Mouse (Mus musculus) liver, embryonic 14.5 days (tissue): ENCODE results near the gene Mrps7. TPM values are rescaled to one million over a fixed set of nuclear protein-coding genes. Genes with fewer than 3 reads are reported as not detected.

Experiments
- ATAC-seq: fragments of 200-750 bp; cut with Nextera tagmentation; 2 replicates; pipeline ENCODE4 v1.8.0; 2017; ENCODE audit warnings: moderate number of reproducible peaks, mild to moderate bottlenecking, moderate library complexity; ENCODE audit not compliant: insufficient read depth
- DNase-seq, 3 experiments: peaks; one replicate each; pipeline ENCODE4 v3.0.0-alpha.2; 2012 to 2013; ENCODE audit warnings: low read depth in 3 of 3, low spot score in 3 of 3
- H3K27ac ChIP-seq: fragments of 300-500 bp; sonication (generic); 2 replicates; pipeline ENCODE4 v1.5.1; 2014; ENCODE audit warnings: moderate library complexity, mild to moderate bottlenecking, control low read depth, inconsistent platforms
- H3K27me3 ChIP-seq: fragments of 300-500 bp; sonication (generic); 2 replicates; pipeline ENCODE4 v1.6.1; 2014; ENCODE audit warnings: mild to moderate bottlenecking, low read length, moderate library complexity; ENCODE audit not compliant: control insufficient read depth, insufficient read depth
- H3K36me3 ChIP-seq: fragments of 300-500 bp; sonication (generic); replicated peaks from 2 replicates; pipeline ENCODE4 v1.6.1; 2014; ENCODE audit warnings: low read depth; ENCODE audit not compliant: control insufficient read depth, insufficient read depth
- H3K4me1 ChIP-seq, 2 experiments: fragments of 200-500 bp in 1 of 2; fragments of 300-500 bp in 1 of 2; sonication (generic) in 1 of 2; replicated peaks; 2 replicates each; pipeline ENCODE4 v1.6.1; 2012 to 2014; ENCODE audit warnings: antibody characterized with exemption in 1 of 2, inconsistent platforms in 1 of 2, low read length in 1 of 2; ENCODE audit not compliant: control insufficient read depth in 2 of 2, insufficient read depth in 2 of 2
- H3K4me2 ChIP-seq: fragments of 300-500 bp; sonication (generic); 2 replicates; pipeline ENCODE4 v1.6.1; 2014; ENCODE audit warnings: low read depth, mild to moderate bottlenecking, control low read depth, moderate library complexity
- H3K4me3 ChIP-seq, 2 experiments: fragments of 200-500 bp in 1 of 2; fragments of 300-500 bp in 1 of 2; sonication (generic) in 1 of 2; 2 replicates each; pipeline ENCODE4 v1.5.1; 2012 to 2014; ENCODE audit warnings: low read depth in 2 of 2, low read length in 2 of 2, mild to moderate bottlenecking in 2 of 2, control low read depth in 1 of 2, inconsistent platforms in 1 of 2, moderate library complexity in 1 of 2; ENCODE audit not compliant: insufficient read depth in 1 of 2
- H3K9ac ChIP-seq: fragments of 300-500 bp; sonication (generic); replicated peaks from 2 replicates; pipeline ENCODE4 v1.6.1; 2014; ENCODE audit warnings: mild to moderate bottlenecking, control low read depth, moderate library complexity
- H3K9me3 ChIP-seq: fragments of 300-500 bp; sonication (generic); 2 replicates; pipeline ENCODE4 v1.6.1; 2016; ENCODE audit warnings: low read length, mixed read lengths; ENCODE audit not compliant: control insufficient read depth
- CTCF ChIP-seq: IDR thresholded peaks from 2 replicates; pipeline ENCODE4 v1.5.1; 2016; ENCODE audit warnings: antibody characterized with exemption, low read depth, control low read depth
- EP300 ChIP-seq: IDR thresholded peaks from 2 replicates; pipeline ENCODE4 v1.6.1; 2016; ENCODE audit warnings: antibody characterized with exemption, low read depth
- WGBS: fragments of 180-500 bp; shearing (Covaris S2); extraction: QIAGEN DNeasy Blood & Tissue Kit; methylation state at CpG from one replicate; pipeline ENCODE4 v1.1.7; 2014; ENCODE audit not compliant: insufficient replicate concordance; 5-methylcytosine and 5-hydroxymethylcytosine counted together
- polyA plus RNA-seq, 2 experiments: library from polyadenylated mRNA; depleted of rRNA in 1 of 2; stranded (reverse) in 1 of 2; unstranded in 1 of 2; fragments of >200 nt; fragmentation: Nextera tagmentation in 1 of 2; extraction: Ambion mirVana in 1 of 2; gene quantifications; 2 replicates each; pipeline versions ENCODE4 v1.2.1 to v1.2.3; 2012 to 2014

Mrps7 gene
- polyA plus RNA-seq, 2 experiments = 24.1 to 52.6 TPM

GRCm38 (mm10) chr11:115599722-115600121 lies 4.0 kb upstream of the Mrps7 start:
- 83% methylated on average over 7 of the region's 7 CpGs for WGBS
- H3K4me1 ChIP-seq = peaks cover 11 to 12% of the 10 kb centered on the region in 2 experiments
- ATAC-seq (no peak), DNase-seq (no peak)
- TF ChIP-seq EP300 (no peak), CTCF (no peak)
- H3K27ac ChIP-seq = no peak overlapping the region
- H3K9me3 ChIP-seq = no peaks in the 10 kb centered on the region
- no peak overlapping the region for H3K9ac ChIP-seq
- H3K36me3 ChIP-seq = peaks cover 22% of the 10 kb centered on the region
- H3K4me2 ChIP-seq = no peak overlapping the region
- no peaks in the 10 kb centered on the region for H3K27me3 ChIP-seq
- no peak overlapping the region for H3K4me3 ChIP-seq

GRCm38 (mm10) chr11:115600743-115601142 lies 3.0 kb upstream of the Mrps7 start:
- peaks cover 15% of the 10 kb centered on the region for H3K36me3 ChIP-seq

GRCm38 (mm10) chr11:115601174-115601573 lies 2.6 kb upstream of the Mrps7 start:
- H3K36me3 ChIP-seq = peaks cover 17% of the 10 kb centered on the region
- DNase-seq (no peak), ATAC-seq (no peak)
- H3K4me1 ChIP-seq = peaks cover 12 to 17% of the 10 kb centered on the region in 2 experiments
- no peak overlapping the region for H3K4me3 ChIP-seq
- H3K9me3 ChIP-seq = no peaks in the 10 kb centered on the region
- H3K4me2 ChIP-seq = no peak overlapping the region
- TF ChIP-seq CTCF = no peak
- no peak for TF ChIP-seq EP300
- no peak overlapping the region for H3K9ac ChIP-seq
- WGBS = 46% methylated on average over 4 of the region's 4 CpGs
- no peaks in the 10 kb centered on the region for H3K27me3 ChIP-seq
- H3K27ac ChIP-seq = no peak overlapping the region

More at GRCm38 (mm10) chr11:115600743-115601142, 3.0 kb upstream of the Mrps7 start:
- H3K9me3 ChIP-seq = no peaks in the 10 kb centered on the region
- WGBS = 91% methylated on average over 15 of the region's 15 CpGs
- ATAC-seq (no peak), DNase-seq (no peak)
- no peak overlapping the region for H3K9ac ChIP-seq
- H3K4me2 ChIP-seq = no peak overlapping the region
- no peak overlapping the region for H3K4me3 ChIP-seq
- TF ChIP-seq CTCF (no peak), EP300 (no peak)
- H3K4me1 ChIP-seq = peaks cover 12 to 17% of the 10 kb centered on the region in 2 experiments
- no peaks in the 10 kb centered on the region for H3K27me3 ChIP-seq
- H3K27ac ChIP-seq = no peak overlapping the region

GRCm38 (mm10) chr11:115603128-115603475 lies 623 bp upstream of the Mrps7 start:
- peaks cover 23% of the 10 kb centered on the region for H3K36me3 ChIP-seq
- DNase-seq = no peak
- WGBS = 3% methylated on average over 15 of the region's 15 CpGs

GRCm38 (mm10) chr11:115604304-115604696 lies 575 bp downstream of the Mrps7 start:
- H3K4me3 ChIP-seq = peak overlapping the region; percentile 86 to 96
- peaks cover 31% of the 10 kb centered on the region for H3K36me3 ChIP-seq
- peak overlapping the region; percentile 96 for H3K4me2 ChIP-seq
- no peak for TF ChIP-seq EP300
- no peak for TF ChIP-seq CTCF
- H3K9ac ChIP-seq = peak overlapping the region; percentile 89
- H3K4me1 ChIP-seq = peaks cover 12 to 17% of the 10 kb centered on the region in 2 experiments
- no peaks in the 10 kb centered on the region for H3K9me3 ChIP-seq
- DNase-seq = no peak
- no peaks in the 10 kb centered on the region for H3K27me3 ChIP-seq
- no peak overlapping the region; the same call in 1 of the 2 replicates for H3K27ac ChIP-seq
- peak; percentile 5; the same call in 1 of the 2 replicates for ATAC-seq
- WGBS = 0% methylated on average over 26 of the region's 26 CpGs

More at GRCm38 (mm10) chr11:115603128-115603475, 623 bp upstream of the Mrps7 start:
- Histone ChIP-seq H3K27me3 (no peaks in the 10 kb centered on the region), H3K9me3 (no peaks in the 10 kb centered on the region), H3K4me3 (peak overlapping the region; percentile 86 to 96), H3K4me2 (peak overlapping the region; percentile 96), H3K9ac (peak overlapping the region; percentile 89), H3K27ac (peak overlapping the region; percentile 27), H3K4me1 (peaks cover 12 to 17% of the 10 kb centered on the region in 2 experiments)
- no peak for TF ChIP-seq EP300
- TF ChIP-seq CTCF = no peak
- ATAC-seq = peak; percentile 5; the same call in 1 of the 2 replicates
